Mouse (Mus musculus): ENCODE results near the gene Spg7. TPM values are rescaled to one million over a fixed set of nuclear protein-coding genes. Genes with fewer than 3 reads are reported as not detected.

The Spg7 gene
- polyA plus RNA-seq, 1 experiment from 2014 or later, result 45.8 TPM

- Histone ChIP-seq H3K4me1 (replicated peaks; ENCODE audit: control insufficient read depth, insufficient read depth, low read length) (peaks cover 3% of the 10 kb centered on the region; the same call in 1 of the 2 replicates), H3K4me2 (replicated peaks; ENCODE audit: low read depth, low read length) (no peak overlapping the region), H3K27me3 (ENCODE audit: control insufficient read depth, insufficient read depth, low read length) (no peaks in the 10 kb centered on the region), H3K36me3 (ENCODE audit: control insufficient read depth, insufficient read depth, low read length) (no peaks in the 10 kb centered on the region), H3K4me3 (ENCODE audit: low read depth, low read length) (no peak overlapping the region), H3K27ac (ENCODE audit: low read depth, low read length) (no peak overlapping the region), H3K9me3 (ENCODE audit: control insufficient read depth, low read length) (no peaks in the 10 kb centered on the region), H3K9ac (ENCODE audit: low read depth, low read length) (no peak overlapping the region)
- DNase-seq (ENCODE audit: low spot score) (no peak), ATAC-seq (ENCODE audit: low FRiP score) (no peak)
- WGBS, result 83% methylated on average over 9 of the region's 9 CpGs
Observed at GRCm38 (mm10) chr8:123136287-123136686, 73.5 kb downstream of the Spg7 start.

DNA sequence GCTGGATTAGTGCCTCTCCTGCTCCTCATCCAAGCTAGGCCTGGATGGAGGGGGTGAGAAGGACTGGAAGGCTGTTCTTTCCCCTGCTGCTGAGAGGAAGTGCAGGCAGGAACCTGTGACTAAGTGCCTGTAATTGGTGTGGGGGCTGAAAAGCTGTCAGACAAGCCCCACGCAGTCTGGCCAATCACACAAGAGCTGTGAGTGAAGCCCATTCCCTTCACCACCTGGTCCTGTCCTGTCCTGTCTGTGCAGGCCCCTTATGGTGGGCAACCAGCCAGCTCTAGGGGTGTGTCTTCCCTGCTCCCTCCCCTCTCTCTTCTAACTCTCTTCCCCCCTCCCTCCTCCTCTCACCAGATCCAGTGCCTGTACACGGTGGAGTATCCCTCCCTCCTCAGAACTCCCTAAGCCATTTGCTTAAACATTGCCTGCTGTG, 74.9 kb downstream of the Spg7 start:
- DNase-seq (ENCODE audit: low spot score) (peak; percentile 40), ATAC-seq (ENCODE audit: low FRiP score) (peak; percentile 57)
- no peak overlapping the region for H3K27ac ChIP-seq (ENCODE audit: low read depth, low read length)
- H3K4me1 ChIP-seq (replicated peaks; ENCODE audit: control insufficient read depth, insufficient read depth, low read length), result peaks cover 3% of the 10 kb centered on the region; the same call in 1 of the 2 replicates
- H3K9ac ChIP-seq (ENCODE audit: low read depth, low read length), result no peak overlapping the region
- H3K9me3 ChIP-seq (ENCODE audit: control insufficient read depth, low read length), result no peaks in the 10 kb centered on the region
- 17% methylated on average over 2 of the region's 2 CpGs for WGBS
- H3K36me3 ChIP-seq (ENCODE audit: control insufficient read depth, insufficient read depth, low read length), result no peaks in the 10 kb centered on the region
- no peaks in the 10 kb centered on the region for H3K27me3 ChIP-seq (ENCODE audit: control insufficient read depth, insufficient read depth, low read length)
- no peak overlapping the region for H3K4me3 ChIP-seq (ENCODE audit: low read depth, low read length)
- no peak overlapping the region for H3K4me2 ChIP-seq (replicated peaks; ENCODE audit: low read depth, low read length)

DNA sequence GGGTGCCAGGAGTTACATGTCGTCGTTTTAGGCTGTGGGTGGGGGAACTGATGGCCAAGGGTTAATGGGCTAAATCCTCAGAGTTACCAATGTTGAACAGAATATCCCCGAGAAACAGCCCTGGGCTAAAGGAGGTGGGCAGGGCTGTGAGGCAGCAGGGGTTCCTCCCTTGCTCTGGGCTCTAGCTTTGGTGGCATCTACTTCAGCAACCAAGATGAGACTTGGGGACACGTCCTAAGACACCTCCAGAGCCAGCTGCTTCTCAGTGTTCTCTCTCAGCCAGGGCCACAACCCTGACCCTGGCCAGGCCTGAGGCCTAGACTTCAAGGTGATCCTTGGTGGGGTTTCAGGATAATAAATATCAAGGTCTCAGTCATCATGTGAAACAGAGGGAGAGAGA, 76.0 kb downstream of the Spg7 start:
- Histone ChIP-seq H3K4me3 (ENCODE audit: low read depth, low read length) (no peak overlapping the region), H3K9me3 (ENCODE audit: control insufficient read depth, low read length) (no peaks in the 10 kb centered on the region), H3K9ac (ENCODE audit: low read depth, low read length) (no peak overlapping the region), H3K4me1 (replicated peaks; ENCODE audit: control insufficient read depth, insufficient read depth, low read length) (peaks cover 3% of the 10 kb centered on the region; the same call in 1 of the 2 replicates), H3K4me2 (replicated peaks; ENCODE audit: low read depth, low read length) (no peak overlapping the region), H3K36me3 (ENCODE audit: control insufficient read depth, insufficient read depth, low read length) (no peaks in the 10 kb centered on the region), H3K27me3 (ENCODE audit: control insufficient read depth, insufficient read depth, low read length) (no peaks in the 10 kb centered on the region), H3K27ac (ENCODE audit: low read depth, low read length) (no peak overlapping the region)
- DNase-seq (ENCODE audit: low spot score) (no peak), ATAC-seq (ENCODE audit: low FRiP score) (no peak)
- WGBS, result 68% methylated on average over 4 of the region's 4 CpGs

DNA sequence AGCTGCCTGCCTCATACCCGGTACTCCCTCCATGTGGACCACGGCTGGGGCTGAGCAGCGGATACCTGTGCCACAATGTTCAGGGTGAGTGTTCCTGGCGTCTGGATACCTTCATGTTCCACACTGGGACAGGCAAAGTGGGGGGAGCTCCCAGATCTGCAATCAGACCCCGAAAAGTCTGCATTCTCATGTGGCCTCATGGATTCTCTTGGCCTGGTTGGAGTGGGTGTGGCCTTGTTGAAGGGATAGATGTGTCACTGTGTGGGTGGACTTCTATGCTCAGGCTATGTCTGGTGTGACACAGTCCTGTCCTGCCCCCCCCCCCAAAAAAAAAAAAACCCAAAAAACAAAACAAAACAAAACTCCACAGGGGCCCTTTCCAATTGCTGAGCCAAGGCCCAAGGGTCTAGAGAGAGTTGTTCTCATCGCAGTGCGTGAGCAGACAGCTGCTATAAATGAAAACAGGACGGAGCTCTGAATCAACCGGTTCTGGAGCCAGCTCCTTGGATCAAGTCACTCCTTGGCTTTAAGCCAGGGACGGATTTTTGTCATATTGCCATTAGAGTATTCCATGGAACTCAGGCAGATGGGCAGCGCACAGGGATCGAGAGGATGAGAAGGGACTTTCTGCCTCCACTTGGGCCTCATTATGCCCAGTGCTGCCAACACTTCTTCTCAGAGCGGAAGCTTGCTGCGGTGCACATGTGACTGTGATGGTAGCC, 79.2 kb downstream of the Spg7 start:
- Histone ChIP-seq H3K9me3 (ENCODE audit: control insufficient read depth, low read length) (no peaks in the 10 kb centered on the region), H3K4me2 (replicated peaks; ENCODE audit: low read depth, low read length) (no peak overlapping the region), H3K4me3 (ENCODE audit: low read depth, low read length) (no peak overlapping the region), H3K27me3 (ENCODE audit: control insufficient read depth, insufficient read depth, low read length) (no peaks in the 10 kb centered on the region), H3K4me1 (replicated peaks; ENCODE audit: control insufficient read depth, insufficient read depth, low read length) (no peaks in the 10 kb centered on the region), H3K27ac (ENCODE audit: low read depth, low read length) (no peak overlapping the region), H3K36me3 (ENCODE audit: control insufficient read depth, insufficient read depth, low read length) (no peaks in the 10 kb centered on the region), H3K9ac (ENCODE audit: low read depth, low read length) (no peak overlapping the region)
- 91% methylated on average over 14 of the region's 14 CpGs for WGBS
- no peak for ATAC-seq (ENCODE audit: low FRiP score)
- DNase-seq (ENCODE audit: low spot score), result no peak

- 60% methylated on average over 6 of the region's 6 CpGs for WGBS
- no peak for ATAC-seq (ENCODE audit: low FRiP score)
- Histone ChIP-seq H3K9me3 (ENCODE audit: control insufficient read depth, low read length) (no peaks in the 10 kb centered on the region), H3K9ac (ENCODE audit: low read depth, low read length) (no peak overlapping the region), H3K27ac (ENCODE audit: low read depth, low read length) (no peak overlapping the region), H3K4me1 (replicated peaks; ENCODE audit: control insufficient read depth, insufficient read depth, low read length) (no peaks in the 10 kb centered on the region), H3K27me3 (ENCODE audit: control insufficient read depth, insufficient read depth, low read length) (no peaks in the 10 kb centered on the region), H3K4me2 (replicated peaks; ENCODE audit: low read depth, low read length) (no peak overlapping the region), H3K4me3 (ENCODE audit: low read depth, low read length) (no peak overlapping the region), H3K36me3 (ENCODE audit: control insufficient read depth, insufficient read depth, low read length) (no peaks in the 10 kb centered on the region)
- DNase-seq (ENCODE audit: low spot score), result peak; percentile 43
Observed at GRCm38 (mm10) chr8:123145279-123145678, 82.5 kb downstream of the Spg7 start.

GRCm38 (mm10) chr8:123146390-123146789, 83.6 kb downstream of the Spg7 start:
- DNase-seq (ENCODE audit: low spot score), result no peak
- H3K4me1 ChIP-seq (replicated peaks; ENCODE audit: control insufficient read depth, insufficient read depth, low read length), result no peaks in the 10 kb centered on the region
- H3K4me3 ChIP-seq (ENCODE audit: low read depth, low read length), result no peak overlapping the region
- no peaks in the 10 kb centered on the region for H3K9me3 ChIP-seq (ENCODE audit: control insufficient read depth, low read length)
- H3K27ac ChIP-seq (ENCODE audit: low read depth, low read length), result no peak overlapping the region
- H3K27me3 ChIP-seq (ENCODE audit: control insufficient read depth, insufficient read depth, low read length), result no peaks in the 10 kb centered on the region
- no peaks in the 10 kb centered on the region for H3K36me3 ChIP-seq (ENCODE audit: control insufficient read depth, insufficient read depth, low read length)
- no peak overlapping the region for H3K9ac ChIP-seq (ENCODE audit: low read depth, low read length)
- no peak for ATAC-seq (ENCODE audit: low FRiP score)
- H3K4me2 ChIP-seq (replicated peaks; ENCODE audit: low read depth, low read length), result no peak overlapping the region
- 86% methylated on average over 7 of the region's 7 CpGs for WGBS

Other genes with a start within 250 kb of the Spg7 start
- gene Cdh15, start 215.0 kb upstream of the Spg7 start, polyA plus RNA-seq (2014; fragmentation: Nextera tagmentation; extraction: Ambion mirVana), result 0.86 and 1.7 TPM in 2 replicates
- 52.7 and 68.2 TPM in 2 replicates for gene Ankrd11, start 20.7 kb upstream of the Spg7 start, polyA plus RNA-seq (2014; fragmentation: Nextera tagmentation; extraction: Ambion mirVana)
- 1,308 and 1,334 TPM in 2 replicates for gene Rpl13, start 39.4 kb downstream of the Spg7 start, polyA plus RNA-seq (2014; fragmentation: Nextera tagmentation; extraction: Ambion mirVana)
- gene Cpne7, start 54.4 kb downstream of the Spg7 start, polyA plus RNA-seq (2014; fragmentation: Nextera tagmentation; extraction: Ambion mirVana), result 0.10 and 0.45 TPM in 2 replicates
- gene Sult5a1, start 95.4 kb downstream of the Spg7 start, polyA plus RNA-seq (2014; fragmentation: Nextera tagmentation; extraction: Ambion mirVana), result 4.8 and 5.5 TPM in 2 replicates
- gene Dpep1, start 123.3 kb downstream of the Spg7 start, polyA plus RNA-seq (2014; fragmentation: Nextera tagmentation; extraction: Ambion mirVana), result 0.43 and 0.85 TPM in 2 replicates
- 87.7 and 94.3 TPM in 2 replicates for gene Chmp1a, start 149.8 kb downstream of the Spg7 start, polyA plus RNA-seq (2014; fragmentation: Nextera tagmentation; extraction: Ambion mirVana)
- gene Spata33, start 149.9 kb downstream of the Spg7 start, polyA plus RNA-seq (2014; fragmentation: Nextera tagmentation; extraction: Ambion mirVana), result 5.5 and 6.1 TPM in 2 replicates
- gene Cdk10, start 161.9 kb downstream of the Spg7 start, polyA plus RNA-seq (2014; fragmentation: Nextera tagmentation; extraction: Ambion mirVana), result 32.3 and 34.5 TPM in 2 replicates
- 1.8 and 2.2 TPM in 2 replicates for gene Spata2l, start 173.3 kb downstream of the Spg7 start, polyA plus RNA-seq (2014; fragmentation: Nextera tagmentation; extraction: Ambion mirVana)
- 18.1 and 18.6 TPM in 2 replicates for gene Zfp276, start 191.3 kb downstream of the Spg7 start, polyA plus RNA-seq (2014; fragmentation: Nextera tagmentation; extraction: Ambion mirVana)
- gene Vps9d1, start 191.4 kb downstream of the Spg7 start, polyA plus RNA-seq (2014; fragmentation: Nextera tagmentation; extraction: Ambion mirVana), result 24.9 and 28.0 TPM in 2 replicates